Mouse (Mus musculus) adrenal gland, adult 18-20 months (tissue): ENCODE measurements at regions not wholly inside any gene's neighbourhood (a gene's known extent, or its start where the extent isn't known, plus 50 kb on each side); places are given as distances from the start of the nearest gene placed in this dataset.

ENCODE experiments used
- DNase-seq, 2 experiments: peaks; one replicate each; pipeline ENCODE4 v3.0.0; 2021 to 2022; ENCODE audit warnings: low spot score in 2 of 2

DNA sequence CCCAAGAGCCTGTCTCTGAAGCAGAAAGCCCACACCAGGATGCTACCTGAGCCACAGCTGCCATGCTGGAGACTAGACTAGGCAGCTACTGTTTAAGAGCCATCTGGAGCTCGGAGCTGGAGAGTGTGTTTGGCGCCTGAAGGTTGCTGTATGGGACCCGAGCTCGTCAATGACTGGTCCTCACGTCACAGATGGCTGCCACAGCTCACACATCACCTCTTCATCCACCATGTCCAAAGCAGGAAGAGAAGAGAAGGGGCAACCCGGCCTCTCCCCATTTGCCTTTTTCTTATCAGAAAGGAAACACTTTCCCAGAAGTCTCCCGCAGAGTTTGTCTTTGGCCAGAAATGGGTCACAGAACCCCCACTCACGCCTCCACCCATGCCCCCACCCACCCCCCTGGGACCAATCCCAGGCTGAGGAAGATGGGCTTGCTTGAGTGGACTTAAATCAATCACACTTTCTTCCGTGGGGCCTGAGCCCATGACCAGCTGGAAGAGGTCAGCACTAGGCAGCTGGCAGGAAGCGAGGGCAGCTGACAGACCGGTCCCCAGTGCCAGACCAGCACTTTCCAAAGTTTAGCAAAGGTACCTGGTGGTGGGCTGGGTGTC, 53.5 kb upstream of the Ptpn1 start:
- no peak for DNase-seq

DNA sequence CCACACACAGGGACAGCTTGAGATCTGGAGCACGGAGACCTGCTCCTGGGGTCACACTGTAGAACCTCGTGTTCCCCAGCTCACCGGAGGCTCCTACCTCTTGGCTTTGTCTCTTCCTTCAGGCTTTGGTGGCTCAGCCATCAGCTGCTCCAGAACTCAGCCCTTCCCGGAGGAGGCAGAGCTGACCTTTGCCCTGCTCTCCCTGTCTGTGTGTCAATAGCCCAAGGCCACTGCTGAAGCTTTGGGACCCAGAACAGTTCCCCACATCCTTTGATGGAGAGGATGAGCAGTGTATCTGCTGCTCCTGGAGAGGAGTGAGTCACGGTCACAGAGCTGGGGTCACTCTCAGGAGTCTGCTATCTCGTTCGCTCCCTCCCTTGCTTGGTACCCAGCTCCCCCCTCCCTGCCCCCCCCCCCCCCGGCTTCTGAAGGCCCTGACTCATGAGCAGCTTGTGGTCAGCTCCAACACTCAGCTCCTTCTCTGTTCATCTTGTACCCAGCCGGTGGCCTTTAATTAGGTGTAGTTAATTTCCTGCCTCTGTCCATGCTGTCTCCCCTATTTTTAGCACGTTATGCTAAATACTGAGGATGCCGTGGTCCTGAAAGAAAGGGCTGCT, 54.5 kb upstream of the Ptpn1 start:
- no peak for DNase-seq

DNA sequence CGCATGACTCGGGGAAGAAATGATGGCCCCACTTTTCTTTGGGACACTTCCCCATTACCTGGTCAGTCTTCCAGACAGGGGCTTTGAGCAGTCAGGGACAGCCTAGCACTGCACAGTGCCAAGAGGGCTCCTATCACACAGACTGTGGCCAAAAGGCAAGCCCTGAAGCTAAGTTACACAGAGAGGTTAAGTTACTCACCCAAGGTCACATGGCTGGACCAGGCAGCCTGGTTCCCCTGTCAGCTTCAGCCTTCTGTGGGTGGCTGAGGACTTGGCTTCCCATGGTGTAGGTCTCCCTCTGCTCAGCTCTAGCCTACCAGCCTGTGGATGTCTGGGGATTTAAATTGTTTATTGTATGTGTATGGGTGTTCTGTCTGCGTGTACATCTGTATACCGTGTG, 59.4 kb upstream of the Ptpn1 start:
- DNase-seq: no peak

DNA sequence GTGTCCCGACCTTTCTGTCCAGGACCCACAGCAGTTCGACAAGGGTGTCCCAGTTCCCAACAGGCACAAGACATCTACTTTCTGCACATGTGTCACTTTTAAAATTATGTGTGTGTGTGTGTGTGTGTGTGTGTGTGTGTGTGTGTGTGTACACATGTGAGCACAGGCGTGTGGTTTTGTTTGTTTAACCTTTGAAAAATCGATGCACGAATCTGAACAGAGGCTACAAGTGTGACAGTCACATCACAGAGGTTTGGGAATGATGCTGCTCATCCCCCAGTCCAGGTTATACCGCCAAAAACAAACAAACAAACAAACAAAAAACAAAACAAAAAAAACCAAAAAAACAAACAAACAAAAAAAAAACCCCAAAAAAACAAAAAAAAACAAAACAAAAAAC, 61.7 kb upstream of the Ptpn1 start:
- DNase-seq: no peak

DNA sequence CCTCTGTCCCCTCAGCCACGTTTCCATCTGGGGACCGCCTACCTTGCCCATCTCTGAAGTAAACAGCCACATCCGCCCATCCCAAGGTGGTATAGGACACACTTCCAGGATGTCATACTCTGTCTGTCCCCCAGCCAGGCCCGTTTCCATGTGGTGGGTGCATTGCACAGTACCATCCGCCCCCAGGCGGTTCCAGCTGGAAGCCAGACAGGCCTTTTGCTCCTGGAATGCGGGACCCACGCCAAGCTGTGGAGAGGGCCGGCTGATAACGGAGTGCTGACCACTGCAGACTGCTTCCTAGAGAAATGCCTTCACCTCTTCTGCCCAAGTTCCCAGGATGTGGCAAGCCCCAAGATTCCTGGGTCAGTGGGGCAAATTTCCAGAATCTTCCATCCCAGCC, 65.1 kb upstream of the Ptpn1 start:
- DNase-seq: peak; percentile 73 to 78

DNA sequence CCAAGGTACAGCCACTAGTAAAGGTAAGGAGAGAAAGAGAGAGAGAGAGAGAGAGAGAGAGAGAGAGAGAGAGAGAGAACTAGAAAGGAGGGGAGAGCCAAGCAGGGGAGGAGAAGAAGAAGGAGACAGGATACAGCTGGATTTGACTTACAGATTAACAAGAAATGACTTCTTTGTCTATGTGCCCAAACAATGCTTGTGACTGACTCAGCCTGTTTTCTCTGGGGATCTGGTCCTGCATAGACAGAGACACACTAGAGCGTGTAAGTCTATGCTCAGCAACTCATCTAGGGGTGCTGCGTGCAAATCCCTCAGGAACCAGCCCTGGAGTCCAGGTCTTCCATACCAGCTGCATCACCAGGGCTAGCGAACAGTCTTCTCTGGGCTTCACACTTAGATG, 66.3 kb upstream of the Ptpn1 start:
- DNase-seq: no peak

DNA sequence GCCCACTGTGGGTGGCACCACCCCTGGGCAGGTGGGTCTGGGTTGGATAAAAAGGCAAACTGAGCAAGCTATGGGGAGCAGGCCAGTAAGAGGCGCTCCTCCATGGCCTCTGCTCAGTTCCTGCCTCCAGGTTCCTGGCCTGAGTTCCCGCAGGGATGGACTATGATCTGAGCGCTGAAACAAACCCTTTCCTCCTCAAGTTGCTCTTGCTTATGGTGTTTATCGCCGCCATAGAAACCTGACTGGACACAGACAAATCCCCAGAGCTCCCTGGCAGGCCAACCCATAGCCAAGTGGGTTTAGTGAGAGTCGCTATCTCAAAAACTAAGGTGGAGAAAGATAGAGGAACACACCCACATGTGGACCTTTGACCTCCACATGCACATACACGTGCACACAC, 67.2 kb upstream of the Ptpn1 start:
- DNase-seq: no peak

DNA sequence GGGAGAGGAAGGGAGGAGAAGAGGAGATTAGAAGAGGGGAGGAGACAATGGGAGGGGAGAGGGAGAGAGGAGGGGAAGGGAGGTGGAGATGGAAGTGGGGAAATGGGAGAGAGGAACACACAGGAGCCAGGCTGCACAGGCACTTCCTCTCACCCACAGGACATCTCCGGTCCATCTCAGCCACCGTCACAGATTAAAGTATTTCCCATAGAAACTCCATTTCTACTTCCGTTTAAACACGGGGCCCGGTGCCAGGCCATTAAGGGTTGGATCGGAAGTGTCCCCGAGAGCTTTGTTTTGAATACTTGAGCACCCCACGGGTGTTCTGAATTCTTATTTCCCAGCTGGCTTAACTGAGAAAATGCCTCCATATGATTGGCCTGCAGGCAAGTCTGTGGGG, 67.6 kb upstream of the Ptpn1 start:
- peak in 1 of 2 experiments; percentile 52 for DNase-seq

DNA sequence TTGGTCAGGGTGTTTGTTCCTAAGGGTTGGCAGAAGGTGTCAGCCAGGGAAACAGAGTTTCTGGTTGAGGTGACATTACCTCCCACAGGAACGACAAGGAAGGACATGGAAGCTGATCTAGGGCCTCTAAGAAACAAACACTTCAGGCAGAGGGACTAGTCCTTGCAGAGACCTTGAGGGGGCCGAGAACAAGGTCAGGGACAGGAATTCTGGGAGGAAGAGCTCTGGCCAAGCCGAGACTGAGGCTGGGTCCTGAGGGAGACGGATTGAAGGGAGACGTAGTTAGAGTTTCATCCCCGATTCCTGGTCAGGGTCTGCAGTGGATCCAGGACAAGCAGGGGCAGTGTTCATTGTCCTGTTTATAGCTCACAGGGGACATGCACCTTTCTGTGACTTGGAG, 68.2 kb upstream of the Ptpn1 start:
- no peak for DNase-seq

DNA sequence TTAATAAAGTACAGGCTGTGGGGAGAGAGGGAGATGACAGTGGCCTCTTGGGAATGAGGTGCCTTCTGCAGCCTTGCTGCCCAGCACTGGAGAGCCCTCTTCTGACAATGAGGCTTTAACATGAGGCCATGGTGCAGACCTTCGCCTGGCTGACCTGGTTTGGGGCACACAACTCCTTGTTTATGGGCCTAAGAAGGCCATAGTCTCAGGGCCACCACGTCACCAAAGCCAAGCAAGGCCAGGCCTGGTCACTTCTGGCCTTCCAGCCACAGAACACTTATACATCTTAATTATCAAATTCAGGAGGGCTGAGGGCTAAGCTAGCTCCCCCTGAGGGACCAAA, 70.7 kb upstream of the Ptpn1 start:
- peak in 1 of 2 experiments; percentile 57 for DNase-seq

DNA sequence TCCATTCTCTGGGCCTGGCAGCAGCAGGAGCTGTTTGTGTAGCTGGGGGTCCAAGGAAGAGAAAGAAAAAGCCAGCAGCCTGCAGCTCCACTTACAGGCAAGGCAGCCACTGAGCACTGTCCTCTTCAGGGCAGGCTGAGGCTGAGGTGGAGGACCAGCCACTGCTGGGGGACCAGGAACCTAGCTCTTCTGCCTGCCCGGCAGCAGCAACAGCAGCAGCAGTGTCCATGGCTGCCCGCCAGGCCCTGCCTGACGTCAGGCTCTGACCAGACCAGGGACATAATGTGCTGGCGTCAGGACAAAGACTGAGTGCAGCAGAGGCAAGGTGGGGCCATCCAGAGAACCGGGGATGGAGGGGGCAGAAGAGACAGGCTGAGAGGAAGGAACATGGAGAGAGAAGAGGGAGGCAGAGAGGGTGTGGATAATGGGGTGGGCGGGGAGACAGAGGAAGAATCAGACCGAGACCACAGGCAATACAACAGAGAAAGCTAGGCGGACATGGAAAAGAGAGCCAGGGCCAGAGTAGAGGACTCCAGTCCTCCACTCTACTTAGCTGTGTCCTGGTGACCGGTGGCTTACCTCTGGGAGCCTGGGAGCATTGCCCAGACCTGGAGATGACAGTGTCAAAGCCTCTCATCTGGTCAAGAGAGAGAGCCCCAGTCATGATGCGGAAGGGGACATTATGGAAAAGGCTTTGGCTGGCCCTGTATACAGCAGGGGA, 71.2 kb upstream of the Ptpn1 start:
- peak; percentile 89 to 91 for DNase-seq

DNA sequence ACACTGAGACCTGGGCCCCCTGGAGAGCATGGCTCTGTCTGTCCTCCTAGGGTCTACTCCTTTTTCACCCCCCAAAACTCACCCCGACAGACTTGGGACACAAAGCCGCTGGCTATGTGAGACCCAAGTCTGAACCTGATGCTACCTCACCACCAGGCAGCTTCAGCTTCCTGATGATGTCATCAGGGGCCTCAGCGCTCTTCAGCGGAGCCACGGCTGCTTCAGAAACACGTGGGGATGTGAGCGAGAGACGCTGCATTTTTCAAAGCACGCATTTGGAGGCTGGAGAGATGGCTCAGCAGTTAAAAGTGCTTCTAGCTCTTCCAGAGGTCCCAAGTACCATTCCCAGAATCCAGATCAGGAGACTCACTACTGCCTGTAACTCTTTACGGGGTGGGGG, 72.3 kb upstream of the Ptpn1 start:
- DNase-seq: no peak

DNA sequence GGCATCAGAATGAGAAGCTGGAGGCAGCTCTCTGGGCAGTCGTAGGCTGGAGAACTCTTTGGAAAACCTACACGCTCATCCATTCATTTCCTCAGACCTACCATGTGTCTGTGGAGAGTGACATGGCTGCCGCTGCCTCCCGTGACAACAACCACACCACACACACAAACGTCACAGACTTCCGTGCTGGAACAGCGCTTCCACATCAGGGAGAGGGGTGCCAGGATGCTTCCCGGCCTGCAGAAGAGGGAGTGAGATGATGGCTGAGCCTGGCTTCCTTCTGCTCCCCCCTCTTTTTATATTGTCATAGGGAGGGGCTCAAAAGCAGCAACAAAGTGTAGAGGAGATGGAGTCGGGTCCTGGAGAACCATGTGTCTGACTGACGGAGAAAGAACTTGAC, 73.5 kb upstream of the Ptpn1 start:
- no peak for DNase-seq

DNA sequence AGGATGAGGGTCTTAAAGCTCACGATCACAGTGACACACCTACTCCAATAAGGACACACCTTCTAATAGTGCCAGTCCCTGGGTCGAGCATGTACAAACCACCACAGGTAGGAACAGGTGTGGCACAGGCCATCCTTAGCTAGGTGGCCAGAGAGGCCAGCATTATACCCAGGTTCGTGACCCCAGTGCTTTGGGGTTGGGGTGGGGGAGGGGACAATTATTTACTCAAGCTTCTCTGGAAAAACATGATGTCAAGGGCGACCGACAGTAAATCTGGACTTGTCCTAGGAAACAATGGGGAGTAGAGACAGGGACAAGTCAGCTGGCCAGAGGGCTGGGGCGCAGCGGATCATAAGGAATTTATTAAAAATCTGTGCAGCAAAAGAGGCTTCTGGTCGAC, 73.9 kb upstream of the Ptpn1 start:
- DNase-seq: no peak

DNA sequence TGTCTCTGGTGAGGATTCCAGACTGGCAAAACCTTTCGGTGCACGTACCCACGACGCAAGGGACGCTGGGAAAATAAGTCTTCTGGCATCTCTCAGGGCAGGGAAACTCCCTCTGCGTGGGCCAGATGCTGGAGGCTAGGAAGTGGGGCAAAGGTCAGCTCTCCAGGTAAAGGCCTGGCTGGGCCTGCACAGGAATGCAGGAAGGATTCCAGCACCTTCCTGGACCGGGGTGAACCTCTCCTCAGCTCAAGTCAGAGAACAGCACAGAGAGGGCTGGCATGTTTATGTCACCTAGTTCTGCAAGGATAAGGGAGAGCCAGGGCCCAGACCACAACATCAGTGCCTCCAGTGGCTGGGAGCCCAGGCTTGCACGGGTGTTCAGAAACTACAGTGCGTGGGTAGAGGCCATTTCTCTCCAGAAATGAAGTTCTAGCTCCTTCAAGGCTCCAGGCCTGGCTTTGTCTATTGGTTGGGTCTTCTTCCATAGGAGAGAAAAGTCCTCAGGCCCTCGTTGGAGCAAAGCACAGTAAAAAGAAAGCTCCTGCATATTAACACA, 74.9 kb upstream of the Ptpn1 start:
- no peak for DNase-seq

DNA sequence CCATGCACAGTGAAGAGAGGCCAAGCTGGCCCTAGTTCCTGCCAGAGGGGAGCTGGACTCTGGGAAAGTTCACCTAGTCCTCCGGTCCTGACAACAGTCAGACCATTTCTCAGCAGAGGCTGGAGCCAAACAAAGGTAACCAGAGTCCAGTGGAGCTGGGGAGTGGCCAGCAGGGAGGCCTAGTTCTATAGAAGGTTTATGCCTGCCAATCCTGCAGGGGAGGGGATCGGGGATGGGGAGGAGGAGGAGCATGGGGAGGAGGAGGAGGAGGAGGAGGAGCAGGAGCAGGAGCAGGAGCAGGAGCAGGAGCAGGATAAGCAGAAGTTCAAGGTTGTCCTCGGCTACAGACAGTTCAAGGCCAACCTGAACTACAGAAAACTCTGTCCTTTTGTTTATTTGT, 75.8 kb upstream of the Ptpn1 start:
- no peak for DNase-seq

DNA sequence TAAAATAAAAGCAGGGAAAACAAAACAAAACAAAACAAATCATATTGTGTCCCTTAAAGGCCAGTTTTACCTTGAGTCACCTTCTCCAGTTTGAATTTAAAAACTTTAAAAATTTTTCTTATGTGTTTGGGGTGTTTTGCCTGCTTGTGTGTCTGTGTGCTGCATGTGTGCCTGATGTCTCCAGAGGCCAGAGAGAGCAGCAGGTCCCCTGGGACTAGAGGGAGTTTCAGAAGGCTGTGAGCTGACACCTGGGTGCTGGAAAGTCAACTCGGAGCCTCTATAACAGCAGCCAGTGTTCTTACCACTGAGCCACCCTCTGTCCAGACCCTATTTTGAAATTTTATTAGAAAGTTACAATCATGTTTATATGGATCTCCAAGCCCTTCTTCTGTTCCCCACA, 77.8 kb upstream of the Ptpn1 start:
- DNase-seq: no peak

DNA sequence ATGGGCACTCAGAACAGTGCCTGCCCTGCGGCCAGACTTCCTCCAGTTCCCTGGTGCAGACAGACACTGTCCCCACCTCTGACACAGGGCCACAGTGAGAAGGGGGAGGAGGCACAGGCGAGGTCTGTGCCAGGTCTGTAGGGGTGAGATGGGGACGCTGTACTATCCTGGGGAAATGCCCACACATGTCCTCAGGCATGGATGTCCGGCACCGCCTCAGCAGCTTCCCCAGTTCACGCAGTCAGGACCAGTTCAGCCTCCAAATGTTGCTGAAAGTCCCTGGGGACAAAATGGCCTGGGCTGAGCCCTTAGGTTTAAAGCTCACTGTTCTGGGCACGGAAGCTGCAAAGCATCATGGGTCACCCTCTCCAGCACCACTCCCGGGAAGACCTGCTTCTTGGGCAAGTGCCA, 78.4 kb upstream of the Ptpn1 start:
- DNase-seq: peak in 1 of 2 experiments; percentile 52

DNA sequence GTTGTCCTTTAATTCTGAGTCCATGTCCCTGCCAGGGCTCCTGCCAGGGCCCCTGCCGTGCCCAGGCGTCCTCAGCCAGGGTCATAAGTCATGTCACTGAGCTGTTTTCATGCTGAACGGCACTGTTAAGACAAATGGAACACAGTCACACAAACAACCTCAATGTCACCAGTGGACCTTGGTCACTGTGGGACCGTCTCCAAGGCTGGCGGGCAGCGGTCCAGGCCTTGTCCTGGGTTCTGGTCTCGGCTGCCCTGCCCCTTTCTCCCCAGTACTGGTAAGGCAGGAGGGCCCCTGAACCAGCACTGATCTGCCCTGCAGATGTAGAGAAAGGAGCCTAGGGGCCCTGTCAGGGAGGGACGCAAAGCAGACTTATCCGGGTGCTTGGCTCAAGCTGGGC, 79.3 kb upstream of the Ptpn1 start:
- DNase-seq: peak; percentile 75 to 90

DNA sequence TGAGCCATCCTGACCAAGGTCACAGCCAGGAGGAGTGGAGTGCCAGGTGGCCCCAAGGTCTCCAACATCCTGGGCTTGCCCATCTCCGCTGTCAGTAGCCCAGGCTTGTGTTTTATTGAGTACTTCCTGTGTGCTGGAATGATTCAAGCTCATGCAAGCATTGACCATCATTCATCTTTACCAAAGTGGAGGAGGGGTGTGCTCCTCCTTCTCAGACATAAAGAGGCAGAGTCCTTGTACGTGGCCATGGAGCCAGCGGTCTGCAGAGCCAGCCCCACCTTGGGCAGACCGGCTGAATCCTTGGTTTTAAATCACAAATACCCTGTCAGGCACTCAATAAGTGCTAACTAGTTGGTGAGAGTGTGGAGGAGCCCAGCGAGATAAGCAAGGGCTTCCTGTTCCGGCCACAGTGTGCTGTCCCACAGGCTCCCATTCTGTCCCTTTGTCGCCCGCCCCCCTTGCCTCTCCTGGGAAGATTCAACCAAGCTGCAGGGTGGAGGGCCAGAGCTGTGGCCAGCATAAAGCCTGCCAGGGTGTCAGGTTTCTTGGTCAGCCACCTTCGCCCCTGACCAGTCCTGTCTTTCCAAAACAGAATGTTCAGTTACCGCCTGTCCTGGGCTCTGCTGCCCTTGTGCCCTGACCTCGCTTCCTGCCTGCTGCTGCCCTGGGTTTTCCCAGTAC, 80.5 kb upstream of the Ptpn1 start:
- DNase-seq: peak; percentile 50 to 59

DNA sequence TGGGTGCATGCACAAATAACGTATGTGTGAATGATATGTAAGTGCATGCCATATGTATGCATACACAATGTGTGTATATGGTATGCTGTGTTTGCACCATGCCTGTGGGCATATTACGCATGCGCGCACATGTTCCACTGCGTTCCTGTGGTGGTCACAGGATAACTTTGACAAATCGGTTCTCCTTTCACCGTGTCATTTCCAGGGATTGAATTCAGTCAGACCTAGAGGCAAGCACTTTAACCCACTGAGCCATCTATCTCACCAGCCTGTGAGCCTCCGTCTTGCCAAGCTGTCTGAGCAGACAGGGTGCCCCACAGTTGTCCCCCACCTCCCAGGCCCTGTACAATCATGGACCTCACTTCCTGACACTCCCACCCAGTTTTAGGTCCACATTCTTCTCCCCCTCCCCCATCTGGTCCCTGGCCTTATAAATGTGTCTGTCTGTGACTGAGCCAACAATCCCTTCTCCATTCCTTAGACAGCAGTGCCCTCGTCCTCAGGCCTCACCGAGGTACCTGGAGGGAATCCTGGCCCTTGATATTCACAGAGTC, 81.8 kb upstream of the Ptpn1 start:
- no peak for DNase-seq
